Mouse (Mus musculus) regulatory T cell (primary cell): Measurements from ENCODE around the gene Tarbp1.
"Not testable (repeated sequence)": the region's sequence is repeated elsewhere in the genome, so short reads cannot be mapped to it uniquely, and the experiment has no call there.

Source experiments
- in situ Hi-C: fragments of 300-600 bp; cut with MboI, MseI; formaldehyde crosslinking; loops from one replicate; pipeline ENCODE4 v1.15.1; 2025; ENCODE audit warnings: high pct_unique_total_duplicates

The Tarbp1 gene

DNA sequence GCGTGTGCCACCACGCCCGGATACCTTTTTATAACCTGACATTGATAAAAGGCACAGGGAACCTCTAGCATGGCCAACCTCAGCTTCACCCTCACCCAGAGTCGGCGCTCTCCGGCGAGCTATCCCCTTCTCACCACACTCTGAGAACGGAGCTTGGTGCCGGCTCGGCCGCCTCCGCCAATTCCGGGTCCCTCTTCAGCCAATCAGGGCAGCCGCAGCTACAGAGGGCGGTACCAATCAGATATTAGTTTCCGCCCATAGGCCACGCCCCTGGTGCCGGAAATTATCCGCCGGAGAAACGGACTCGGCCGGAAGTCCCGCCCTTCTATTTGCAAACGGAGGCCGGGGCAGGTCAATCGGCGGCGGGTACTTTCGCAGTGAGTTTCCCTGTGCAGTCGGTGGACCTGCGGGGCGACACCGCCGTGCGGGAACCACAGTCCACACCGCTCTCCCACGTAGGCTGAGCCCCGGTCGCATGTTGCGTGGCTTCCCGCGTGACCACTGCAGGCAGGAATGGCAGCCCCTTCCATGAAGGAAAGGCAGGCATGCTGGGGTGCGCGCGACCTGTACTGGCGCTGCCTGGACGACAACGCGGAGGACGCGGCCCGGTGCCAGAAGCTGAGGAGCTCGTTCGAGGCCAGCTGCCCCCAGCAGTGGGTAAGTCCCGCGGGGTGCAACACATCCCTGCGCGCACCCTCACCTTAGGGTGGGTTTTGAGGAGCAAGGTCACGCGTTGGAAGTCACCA lies 52.5 kb downstream of the Tarbp1 start, which contains the start of gene Coa6:
Gene Coa6 (plus strand): TSS at position 342 of the 746 bp plus-strand sequence.
- in situ Hi-C loops = no loop called here

DNA sequence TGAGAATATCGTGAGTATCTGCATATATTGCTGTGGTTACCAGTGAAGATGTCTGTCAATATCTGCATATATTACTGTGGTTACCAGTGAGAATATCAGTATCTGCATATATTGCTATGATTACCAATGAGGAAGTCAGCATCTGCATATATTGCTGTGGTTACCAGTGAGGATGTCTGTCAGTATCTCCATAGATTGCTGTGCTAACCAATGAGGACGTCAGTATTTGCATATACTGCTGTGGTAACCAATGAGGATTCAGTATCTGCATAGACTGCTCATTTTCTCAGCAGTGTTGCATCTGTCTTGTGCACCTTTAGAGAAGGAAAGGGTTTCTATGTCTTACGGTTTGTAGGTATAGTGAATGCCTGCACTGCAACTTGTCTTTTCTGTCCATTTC lies 54.0 kb downstream of the Tarbp1 start:
- in situ Hi-C loops = no loop called here

DNA sequence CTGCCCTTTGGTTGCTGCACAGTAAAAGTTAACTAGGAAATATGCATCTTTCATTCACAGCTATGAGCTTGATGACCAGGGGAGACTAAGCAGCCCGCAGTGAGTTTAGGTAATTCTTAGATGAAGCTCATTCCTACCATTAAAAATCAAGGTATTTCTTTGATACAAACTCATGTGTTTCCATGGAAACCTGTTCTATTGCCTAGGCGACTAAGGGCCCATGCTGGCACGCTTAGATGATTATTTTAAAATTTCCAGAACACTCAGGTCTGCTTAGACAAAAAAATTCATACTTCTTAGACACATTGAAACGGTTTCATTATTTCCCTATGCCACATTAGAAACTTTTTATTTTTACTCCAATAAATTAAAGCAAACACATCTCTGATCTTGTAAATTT lies 69.8 kb downstream of the Tarbp1 start:
- in situ Hi-C loops = no loop called here

DNA sequence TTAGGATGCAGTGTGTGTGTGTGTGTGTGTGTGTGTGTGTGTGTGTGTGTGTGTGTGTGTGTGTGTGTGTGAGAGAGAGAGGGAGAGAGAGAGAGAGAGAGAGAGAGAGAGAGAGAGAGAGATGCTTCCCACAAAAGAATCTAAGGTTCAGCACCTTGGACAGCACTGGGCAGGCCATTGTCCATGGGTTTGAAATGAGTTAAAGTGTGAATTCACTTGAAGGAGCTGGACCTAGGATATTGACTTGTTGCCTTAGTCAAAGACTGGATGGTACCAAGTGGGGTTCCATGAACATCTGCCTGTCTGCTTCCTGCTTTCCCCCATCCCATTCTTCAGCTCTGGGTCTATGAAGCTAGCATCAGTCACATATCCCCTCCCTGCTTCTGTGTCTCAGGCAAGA lies 70.3 kb downstream of the Tarbp1 start:
- in situ Hi-C loops = not testable (repeated sequence)

DNA sequence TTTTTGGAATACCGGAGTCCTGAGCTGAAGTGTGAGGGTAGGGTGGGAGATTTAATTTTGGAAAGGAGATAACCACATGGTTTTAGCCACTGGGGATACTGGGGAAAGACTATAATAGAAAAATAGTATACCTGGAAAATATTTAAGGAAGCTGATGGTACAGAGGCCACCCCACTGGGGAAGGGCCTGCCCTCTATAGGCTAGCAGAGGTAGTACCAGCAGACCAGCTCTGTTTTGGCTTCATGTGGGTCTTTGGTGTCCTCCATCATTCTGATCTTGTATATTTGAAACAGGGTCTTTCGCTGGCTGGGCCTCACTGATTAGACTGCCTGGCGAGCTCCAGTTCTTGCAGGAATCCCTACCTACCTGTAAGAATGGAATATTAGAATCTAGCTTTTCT lies 76.5 kb downstream of the Tarbp1 start:
- in situ Hi-C loops = no loop called here

DNA sequence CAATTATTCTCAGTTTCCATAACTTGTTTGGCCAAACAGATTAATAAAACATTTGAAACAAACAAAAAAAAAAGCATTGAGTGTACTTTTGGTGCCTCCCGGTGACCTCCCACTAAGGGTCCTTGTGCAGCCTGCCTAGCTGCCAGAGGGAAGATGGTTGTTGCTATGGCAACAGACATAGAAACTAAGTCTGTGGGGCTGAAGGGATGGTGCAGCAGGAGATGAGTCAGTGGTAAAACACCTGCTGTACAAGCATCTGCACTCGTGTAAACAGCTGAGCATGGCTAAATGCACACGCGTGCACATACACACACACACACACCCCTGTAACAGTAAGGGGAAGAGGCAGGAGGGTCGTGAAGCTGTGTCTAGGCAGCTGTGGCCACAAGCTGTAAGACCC lies 78.9 kb downstream of the Tarbp1 start:
- in situ Hi-C loops = no loop called here

DNA sequence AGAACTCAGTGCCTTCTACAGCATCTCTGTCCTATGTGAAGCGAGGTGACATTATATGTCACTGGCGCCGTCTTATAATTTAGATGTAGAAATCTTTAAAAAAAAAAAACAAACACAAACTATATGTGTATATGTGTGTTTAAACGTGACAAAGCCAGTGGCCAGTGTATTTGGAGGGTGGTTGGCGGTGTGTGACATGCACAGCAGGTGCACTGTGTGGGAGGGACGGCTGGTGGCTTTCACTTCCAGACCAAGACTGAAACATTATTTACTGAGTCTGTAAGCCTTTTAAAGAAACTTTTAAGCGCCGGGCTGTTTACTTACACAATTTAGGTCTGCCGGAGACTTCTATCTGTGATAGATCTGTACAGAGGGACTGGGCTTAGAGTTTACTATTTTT lies 79.5 kb downstream of the Tarbp1 start:
- in situ Hi-C loops = no loop called here

DNA sequence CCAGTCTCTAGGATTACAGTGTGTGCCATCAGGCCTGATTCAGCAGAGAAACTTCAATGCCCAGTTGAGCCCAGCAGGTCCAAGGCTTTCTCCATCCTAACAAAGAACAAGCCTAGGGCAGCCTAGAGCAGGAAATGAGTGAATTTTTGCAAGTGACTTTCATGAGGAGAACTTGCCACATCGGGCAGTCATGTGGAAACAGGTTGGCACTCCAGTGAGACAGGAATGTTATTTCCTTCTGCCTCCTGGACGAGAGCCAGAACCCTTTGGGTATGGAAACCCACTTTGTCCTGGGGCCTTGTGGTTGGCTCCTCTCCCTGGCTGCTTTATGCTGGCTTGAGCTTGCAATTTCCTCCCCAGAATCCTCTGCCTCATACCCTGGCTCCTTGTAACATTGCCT lies 83.3 kb downstream of the Tarbp1 start:
- in situ Hi-C loops = no loop called here

DNA sequence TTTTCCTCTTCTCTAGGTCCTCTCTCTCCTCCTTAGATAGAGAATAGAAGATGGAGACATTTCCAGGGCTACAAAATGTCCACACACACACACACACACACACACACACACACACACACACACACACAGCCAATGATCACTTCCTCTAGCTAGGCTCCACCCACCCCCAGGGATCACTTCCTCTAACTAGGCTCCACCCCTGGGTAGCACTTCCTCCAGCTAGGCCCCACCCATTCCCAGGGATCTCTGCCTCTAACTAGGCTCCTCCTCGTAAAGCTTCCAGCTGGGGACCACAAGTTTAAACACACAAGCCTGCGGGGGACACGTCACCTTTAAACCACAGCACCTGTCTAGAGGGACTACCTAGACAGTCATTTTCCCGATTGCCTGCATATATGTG lies 87.3 kb downstream of the Tarbp1 start:
- in situ Hi-C loops = no loop called here

DNA sequence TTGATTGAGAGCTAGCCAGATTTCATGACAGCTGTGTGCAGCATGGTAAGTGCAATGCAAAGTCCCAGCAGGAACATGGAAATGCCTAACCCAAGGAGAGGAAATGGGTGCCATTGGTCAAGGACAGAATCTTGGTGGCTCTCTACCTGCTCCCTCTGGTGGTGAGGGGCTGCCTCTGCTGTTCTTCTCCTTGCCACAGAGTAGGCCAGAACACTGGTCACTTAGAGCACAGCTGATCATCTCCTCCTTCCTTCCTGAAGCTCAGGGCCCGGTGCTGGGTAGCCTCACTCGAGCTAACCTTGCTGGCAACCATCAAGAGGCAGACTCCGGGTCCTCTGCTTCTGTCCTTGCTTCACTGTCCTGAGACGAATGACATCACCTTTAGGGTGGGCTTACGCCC lies 92.1 kb downstream of the Tarbp1 start:
- in situ Hi-C loops = no loop called here

DNA sequence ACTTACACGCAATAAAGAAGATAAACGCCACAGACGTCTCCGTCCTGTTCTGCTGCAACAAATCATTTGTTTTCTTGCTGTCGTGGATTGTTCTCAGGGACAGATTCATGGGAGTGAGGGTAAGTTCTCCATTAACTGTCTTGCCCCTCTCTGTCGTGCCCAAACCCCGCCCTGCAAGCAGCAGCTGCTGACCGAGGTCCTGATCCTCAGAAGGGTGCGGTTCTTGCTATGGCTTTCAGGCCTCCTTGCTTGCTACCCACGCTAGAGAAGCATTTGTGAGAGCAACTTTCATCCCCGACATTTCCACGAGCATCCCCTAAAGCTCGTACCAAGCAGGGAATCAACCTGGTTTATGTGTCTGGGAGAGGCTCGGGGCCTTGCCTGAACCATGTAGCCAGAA lies 92.6 kb downstream of the Tarbp1 start:
- in situ Hi-C loops = no loop called here

DNA sequence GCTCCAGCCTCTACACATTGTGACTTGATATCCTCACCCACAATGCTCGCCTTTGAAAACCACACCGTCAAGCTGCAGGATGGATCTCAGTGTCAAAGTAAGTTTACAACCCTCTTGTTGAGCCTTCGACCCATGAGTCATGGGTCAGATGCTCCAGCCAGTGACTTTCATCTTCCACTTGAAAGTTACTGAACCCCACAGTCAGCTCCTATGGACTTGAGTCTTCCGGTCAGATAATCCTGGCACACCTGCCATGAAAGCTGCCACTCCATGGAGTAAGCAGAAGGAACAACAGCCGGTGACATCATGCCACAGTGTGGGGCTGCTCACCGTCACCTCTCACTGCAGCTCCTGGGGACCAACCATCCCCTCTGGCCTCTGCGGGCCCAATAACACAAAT lies 93.6 kb downstream of the Tarbp1 start:
- in situ Hi-C loops = no loop called here

DNA sequence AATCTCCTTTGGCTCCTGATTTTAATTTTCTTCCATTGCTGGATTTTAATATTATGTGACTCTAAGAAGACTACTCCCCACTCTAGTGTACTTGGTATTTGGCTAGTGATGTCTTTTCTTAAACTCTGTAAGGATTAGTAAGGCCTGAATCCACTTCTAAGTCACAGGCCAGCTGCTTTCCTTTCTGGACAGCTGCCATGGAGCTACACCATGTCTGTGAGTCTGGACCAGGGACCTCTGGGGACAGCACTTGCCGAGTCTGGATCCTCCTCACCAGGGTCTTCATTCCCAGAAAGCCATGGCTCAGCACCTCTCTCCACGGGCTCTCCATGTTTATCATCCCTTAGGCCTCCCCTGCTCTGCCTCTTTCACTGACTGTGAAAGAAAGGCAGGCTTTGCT lies 94.7 kb downstream of the Tarbp1 start:
- in situ Hi-C loops = no loop called here

DNA sequence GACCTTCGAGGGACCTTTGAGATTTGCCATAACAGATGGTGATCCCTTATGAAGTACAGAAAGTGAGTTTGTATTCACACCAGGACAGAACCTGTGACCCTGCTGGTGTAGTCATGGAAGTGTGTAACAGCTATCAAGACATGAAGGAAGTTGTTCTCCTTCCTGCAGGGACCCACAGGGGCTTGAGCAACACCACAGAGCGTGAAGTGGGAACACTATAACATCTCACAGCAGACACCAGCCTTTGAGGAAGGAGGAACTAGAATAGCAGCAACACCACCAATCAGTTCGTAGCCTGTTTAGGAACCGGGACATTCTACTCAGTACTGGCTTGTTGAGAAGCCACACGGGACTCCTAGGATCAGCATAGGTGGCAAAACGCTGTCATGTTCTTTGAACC lies 95.3 kb downstream of the Tarbp1 start:
- in situ Hi-C loops = loop anchor here (5.0 kb wide), 1 partner anchor 67 kb away; no protein-coding TSS in a partner anchor
